Mouse (Mus musculus) liver, embryonic 12.5 days (tissue): ENCODE measurements around the gene Gpalpp1. TPM values are rescaled to one million over a fixed set of nuclear protein-coding genes. Genes with fewer than 3 reads are reported as not detected.

Source experiments
- ATAC-seq: fragments of 200-750 bp; cut with Nextera tagmentation; 2 replicates; pipeline ENCODE4 v1.8.0; 2017; ENCODE audit warnings: moderate number of reproducible peaks, mild to moderate bottlenecking, moderate library complexity
- H3K27ac ChIP-seq: fragments of 300-500 bp; sonication (generic); 2 replicates; pipeline ENCODE4 v1.5.1; 2016; ENCODE audit warnings: mild to moderate bottlenecking
- H3K27me3 ChIP-seq: fragments of 300-500 bp; sonication (generic); replicated peaks from 2 replicates; pipeline ENCODE4 v1.6.1; 2016; ENCODE audit warnings: mild to moderate bottlenecking, moderate library complexity
- H3K36me3 ChIP-seq: fragments of 300-500 bp; sonication (generic); 2 replicates; pipeline ENCODE4 v1.6.1; 2016; ENCODE audit warnings: mild to moderate bottlenecking, moderate library complexity
- H3K4me1 ChIP-seq: fragments of 300-500 bp; sonication (generic); 2 replicates; pipeline ENCODE4 v1.6.1; 2016
- H3K4me2 ChIP-seq: fragments of 300-500 bp; sonication (generic); 2 replicates; pipeline ENCODE4 v1.6.1; 2016; ENCODE audit warnings: mild to moderate bottlenecking, moderate library complexity
- H3K4me3 ChIP-seq: fragments of 300-500 bp; sonication (generic); 2 replicates; pipeline ENCODE4 v1.5.1; 2016; ENCODE audit warnings: mild to moderate bottlenecking, moderate library complexity
- H3K9ac ChIP-seq: fragments of 300-500 bp; sonication (generic); 2 replicates; pipeline ENCODE4 v1.6.1; 2016; ENCODE audit warnings: mild to moderate bottlenecking, moderate library complexity
- H3K9me3 ChIP-seq: fragments of 300-500 bp; sonication (generic); replicated peaks from 2 replicates; pipeline ENCODE4 v1.6.1; 2016; ENCODE audit warnings: mild to moderate bottlenecking, moderate library complexity
- WGBS: fragments of 180-500 bp; shearing (Covaris S2); methylation state at CpG from one replicate; pipeline ENCODE4 v1.1.7; 2016; ENCODE audit not compliant: insufficient replicate concordance; 5-methylcytosine and 5-hydroxymethylcytosine counted together
- polyA plus RNA-seq: library from polyadenylated mRNA; unstranded; fragments of >200 nt; fragmentation: Nextera tagmentation; extraction: Ambion mirVana; gene quantifications from 2 replicates; pipeline ENCODE4 v1.2.1, GENCODE M21; 2016

Gene Gpalpp1
- polyA plus RNA-seq, 1 experiment from 2014 or later: 10.3 TPM

DNA sequence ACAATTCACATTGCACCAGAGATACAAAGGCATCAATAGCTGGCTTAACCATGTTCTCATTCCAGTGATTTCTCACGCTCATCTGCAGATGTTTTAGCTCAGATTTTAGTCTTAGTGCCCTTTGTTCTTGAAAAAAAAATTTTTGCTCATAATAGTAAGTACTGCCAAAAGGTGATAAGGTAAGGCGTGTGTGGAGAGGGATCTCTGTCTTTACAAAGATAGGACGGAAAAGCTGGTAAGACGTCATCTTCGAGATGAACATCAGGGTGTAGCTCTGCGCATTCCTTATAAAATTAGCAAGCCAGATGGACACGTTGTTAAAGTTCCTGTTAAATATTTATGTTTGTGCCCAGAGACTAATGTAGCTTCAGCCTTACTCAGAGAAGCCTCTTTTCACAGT is 35.3 kb upstream of the Gpalpp1 start:
- 0 out of 2 replicates have a peak overlapping the region, but pooled peaks have one; percentile 43 for H3K9ac ChIP-seq
- ATAC-seq: peak; percentile 80; the same call in 1 of the 2 replicates

DNA sequence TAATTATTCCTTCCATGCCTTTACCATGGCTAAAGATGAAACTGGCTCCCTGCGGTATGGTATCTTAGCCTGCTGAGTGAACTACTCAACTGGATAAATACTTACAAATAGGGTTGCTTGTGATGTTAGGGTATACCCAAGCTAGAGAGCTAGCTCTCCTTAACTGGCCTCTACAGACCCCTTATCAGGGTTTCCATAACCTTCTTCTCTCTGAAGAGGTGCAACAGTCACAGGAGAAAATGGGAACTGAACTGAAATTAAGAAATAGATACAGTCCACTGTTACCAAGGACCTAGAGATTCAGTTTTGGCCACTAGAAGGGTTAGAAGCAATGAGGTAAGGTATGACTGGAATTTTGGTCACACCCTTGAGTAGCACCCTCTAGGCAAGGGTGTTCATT is 34.7 kb upstream of the Gpalpp1 start:
- H3K4me2 ChIP-seq: peak overlapping the region; percentile 62

More for the DNA sequence above, 35.3 kb upstream of the Gpalpp1 start:
- Histone ChIP-seq H3K27me3 (no peaks in the 10 kb centered on the region), H3K36me3 (no peaks in the 10 kb centered on the region), H3K9me3 (no peaks in the 10 kb centered on the region), H3K4me3 (peak overlapping the region; percentile 29), H3K4me1 (peaks cover 44% of the 10 kb centered on the region), H3K27ac (peak overlapping the region; percentile 43; the same call in 1 of the 2 replicates), H3K4me2 (peak overlapping the region; percentile 62)
- WGBS: 11% methylated on average over 7 of the region's 7 CpGs

DNA sequence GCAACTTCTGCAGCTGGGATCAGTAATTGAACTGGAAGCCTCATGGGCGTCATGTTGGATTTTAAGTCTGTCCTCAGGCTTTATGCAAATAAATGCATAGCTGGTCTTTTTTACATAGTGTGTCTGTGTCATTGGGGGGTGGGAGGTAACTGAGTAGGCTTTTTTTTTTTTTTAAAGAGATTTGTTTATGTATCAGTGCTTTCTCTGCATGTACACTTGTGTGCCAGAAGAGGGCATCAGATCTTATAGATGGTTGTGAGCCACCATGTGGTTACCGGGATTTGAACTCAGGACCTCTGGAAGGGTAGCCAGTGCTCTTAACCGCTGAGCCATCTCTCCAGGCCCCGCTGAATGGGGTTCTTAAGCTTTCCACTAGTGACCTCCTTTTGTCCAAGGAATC is 24.4 kb upstream of the Gpalpp1 start:
- Histone ChIP-seq H3K4me2 (no peak overlapping the region), H3K36me3 (peaks cover 72% of the 10 kb centered on the region), H3K9me3 (no peaks in the 10 kb centered on the region), H3K4me1 (no peaks in the 10 kb centered on the region), H3K27me3 (no peaks in the 10 kb centered on the region), H3K27ac (no peak overlapping the region), H3K4me3 (no peak overlapping the region), H3K9ac (no peak overlapping the region)
- WGBS: 86% methylated on average over 4 of the region's 4 CpGs
- ATAC-seq: no peak

More for the DNA sequence above, 34.7 kb upstream of the Gpalpp1 start:
- Histone ChIP-seq H3K4me3 (no peak overlapping the region; the same call in 1 of the 2 replicates), H3K27ac (no peak overlapping the region), H3K9ac (no peak overlapping the region), H3K9me3 (no peaks in the 10 kb centered on the region), H3K4me1 (peaks cover 38% of the 10 kb centered on the region), H3K36me3 (no peaks in the 10 kb centered on the region), H3K27me3 (no peaks in the 10 kb centered on the region)
- peak; percentile 63 for ATAC-seq
- 46% methylated on average over 1 of the region's 1 CpGs for WGBS

DNA sequence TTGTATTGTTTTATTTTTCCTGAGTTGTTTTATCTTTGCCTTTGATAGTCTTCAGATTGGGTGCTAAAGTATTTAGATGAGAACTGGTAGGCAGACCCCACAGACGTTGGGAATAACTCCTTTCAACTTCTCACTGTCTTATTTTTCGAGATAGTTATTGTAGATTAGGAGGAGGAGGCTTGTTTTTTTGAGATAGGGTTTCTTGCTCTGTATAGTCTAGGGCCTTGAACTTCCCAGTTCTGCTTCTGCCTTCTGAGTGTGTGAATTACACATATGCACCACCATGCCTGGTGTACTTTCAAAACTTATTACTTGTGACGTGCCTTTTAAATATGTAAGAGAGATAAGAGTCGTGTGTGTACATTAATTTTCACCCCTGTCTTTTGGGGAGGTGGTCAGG is 17.6 kb upstream of the Gpalpp1 start:
- ATAC-seq: no peak
- Histone ChIP-seq H3K27me3 (no peaks in the 10 kb centered on the region), H3K9ac (no peak overlapping the region), H3K9me3 (no peaks in the 10 kb centered on the region), H3K27ac (no peak overlapping the region), H3K4me1 (no peaks in the 10 kb centered on the region), H3K4me2 (no peak overlapping the region), H3K4me3 (no peak overlapping the region), H3K36me3 (peaks cover 93% of the 10 kb centered on the region)
- 64% methylated on average over 4 of the region's 4 CpGs for WGBS

DNA sequence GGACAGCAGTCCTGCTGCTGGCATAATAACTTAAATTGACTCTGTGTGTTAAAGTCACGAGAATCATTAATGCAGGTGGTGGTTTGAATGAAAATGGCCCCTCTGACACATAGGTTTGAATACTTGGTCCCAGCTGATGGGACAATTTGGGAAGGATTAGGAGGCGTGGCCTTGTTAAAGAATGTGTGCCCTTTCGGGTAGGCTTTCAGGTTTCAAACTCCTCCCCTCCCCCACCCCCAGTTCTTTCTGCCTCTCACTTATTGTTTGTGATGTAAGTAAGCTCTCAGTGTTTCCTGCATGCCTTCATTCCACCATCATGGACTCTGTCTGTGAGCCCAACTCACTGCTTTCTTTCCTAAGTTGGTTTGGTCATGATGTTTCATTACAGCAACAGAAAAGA is 16.8 kb upstream of the Gpalpp1 start:
- no peak for ATAC-seq
- Histone ChIP-seq H3K4me2 (no peak overlapping the region), H3K27ac (no peak overlapping the region), H3K9ac (no peak overlapping the region), H3K4me3 (no peak overlapping the region), H3K27me3 (no peaks in the 10 kb centered on the region), H3K9me3 (no peaks in the 10 kb centered on the region), H3K36me3 (peaks cover 93% of the 10 kb centered on the region), H3K4me1 (no peaks in the 10 kb centered on the region)
- 79% methylated on average over 3 of the region's 3 CpGs for WGBS

DNA sequence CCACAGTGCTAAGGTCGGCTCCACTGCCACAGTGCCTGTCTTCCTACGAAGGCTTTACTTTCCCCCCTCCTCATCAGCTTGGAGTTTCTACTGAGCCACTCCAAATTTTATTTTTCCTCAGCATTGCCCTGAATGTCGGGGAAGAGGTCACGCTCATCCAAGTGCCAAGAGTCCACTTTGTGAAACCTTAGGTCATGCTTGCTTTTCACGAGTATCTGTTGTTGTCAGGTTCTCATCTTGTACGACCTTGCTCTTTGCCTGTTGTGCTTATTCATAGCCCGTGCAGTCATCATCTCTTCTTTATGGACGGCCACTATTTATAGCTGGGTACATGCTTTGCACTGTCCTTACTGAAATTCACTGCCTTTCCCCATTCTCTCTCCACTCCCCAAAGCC is 12.1 kb upstream of the Gpalpp1 start:
- Histone ChIP-seq H3K36me3 (peaks cover 89% of the 10 kb centered on the region), H3K4me2 (no peak overlapping the region), H3K9me3 (no peaks in the 10 kb centered on the region), H3K4me1 (no peaks in the 10 kb centered on the region), H3K9ac (no peak overlapping the region), H3K27me3 (no peaks in the 10 kb centered on the region), H3K27ac (no peak overlapping the region), H3K4me3 (no peak overlapping the region)
- 78% methylated on average over 8 of the region's 8 CpGs for WGBS
- ATAC-seq: no peak

DNA sequence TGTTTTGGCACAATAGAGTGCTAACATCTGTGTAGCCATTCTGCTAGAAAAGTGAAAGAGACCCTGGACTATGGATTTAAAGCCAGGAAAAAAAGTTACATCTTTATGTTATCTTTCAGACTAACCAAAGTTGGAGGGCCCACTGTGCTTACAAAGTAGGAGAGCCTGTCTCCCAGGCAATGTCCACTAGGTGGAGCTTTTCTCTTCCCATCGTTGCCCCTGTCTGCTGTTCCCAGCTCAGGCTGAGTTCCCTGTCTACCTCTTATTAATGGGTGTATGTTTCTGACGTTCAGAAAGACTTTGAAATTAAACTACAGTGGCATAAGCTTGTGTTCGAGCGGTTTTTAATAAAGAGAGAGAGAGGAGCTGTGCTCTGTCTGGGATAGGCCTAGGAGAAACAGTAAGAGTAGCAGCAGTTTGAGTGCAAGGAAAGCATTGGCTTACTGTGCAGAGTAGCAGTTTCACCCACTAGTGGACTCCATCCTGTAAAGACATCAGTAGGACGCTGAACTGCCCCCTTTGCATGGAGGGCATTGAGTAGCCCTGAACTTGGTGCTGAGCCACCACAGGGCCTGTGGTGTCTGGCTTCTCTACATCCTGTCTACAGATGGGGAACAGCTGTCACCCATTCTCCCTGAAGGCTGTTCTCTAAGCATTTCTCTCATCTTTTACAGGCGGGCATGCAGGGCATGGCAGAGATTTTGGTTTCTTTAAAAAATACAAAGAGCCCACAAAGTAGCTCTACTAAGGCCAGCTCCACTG is 11.5 kb upstream of the Gpalpp1 start:
- Histone ChIP-seq H3K9me3 (no peaks in the 10 kb centered on the region), H3K27me3 (no peaks in the 10 kb centered on the region), H3K4me3 (no peak overlapping the region), H3K36me3 (peaks cover 89% of the 10 kb centered on the region), H3K4me1 (no peaks in the 10 kb centered on the region), H3K9ac (no peak overlapping the region), H3K4me2 (no peak overlapping the region), H3K27ac (no peak overlapping the region)
- no peak for ATAC-seq
- WGBS: 58% methylated on average over 6 of the region's 6 CpGs

DNA sequence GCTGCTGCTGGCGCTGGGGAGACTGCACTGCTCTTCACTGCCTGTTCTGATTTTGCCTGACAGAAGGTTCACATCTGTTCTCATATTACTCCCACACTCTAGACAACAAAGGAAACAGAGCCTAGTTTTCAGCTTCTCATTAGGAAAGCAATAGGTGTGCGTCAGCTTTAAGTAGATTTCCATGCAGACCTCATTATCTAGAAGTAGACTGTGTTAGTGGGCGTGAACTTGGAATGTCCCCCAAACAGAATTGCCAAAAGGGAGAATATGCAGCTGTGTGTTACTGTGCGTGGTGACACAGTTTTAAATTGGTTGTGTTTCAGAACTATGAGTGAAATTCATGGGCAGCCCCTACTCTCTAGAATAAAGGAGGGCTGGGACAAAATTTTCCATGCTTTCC is 9.9 kb upstream of the Gpalpp1 start:
- Histone ChIP-seq H3K27me3 (no peaks in the 10 kb centered on the region), H3K4me3 (no peak overlapping the region), H3K36me3 (peaks cover 88% of the 10 kb centered on the region), H3K9ac (no peak overlapping the region), H3K4me1 (no peaks in the 10 kb centered on the region), H3K9me3 (no peaks in the 10 kb centered on the region), H3K4me2 (no peak overlapping the region), H3K27ac (no peak overlapping the region)
- no peak for ATAC-seq
- 85% methylated on average over 4 of the region's 4 CpGs for whole genome bisulfite sequencing

DNA sequence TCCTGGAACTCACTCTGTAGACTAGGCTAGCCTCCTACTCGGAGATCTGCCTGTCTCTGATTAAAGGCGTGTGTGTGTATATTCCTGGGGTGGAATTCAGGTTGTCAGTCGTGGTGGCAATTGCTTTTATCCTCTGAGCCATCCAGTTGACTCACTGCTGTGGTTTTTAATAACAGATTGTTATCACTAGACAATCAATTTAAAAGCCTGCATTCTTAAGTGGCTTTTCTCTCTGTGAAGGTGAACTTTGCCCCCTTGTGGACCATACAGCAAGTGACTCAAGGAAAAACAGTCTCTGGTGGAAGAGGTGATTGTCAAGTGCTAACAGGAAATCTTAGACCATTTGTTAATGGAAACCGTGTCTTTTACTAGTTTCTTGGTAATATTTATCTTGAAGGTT is 8.4 kb upstream of the Gpalpp1 start:
- H3K4me1 ChIP-seq: no peaks in the 10 kb centered on the region
- H3K27ac ChIP-seq: no peak overlapping the region
- no peak overlapping the region for H3K4me3 ChIP-seq
- H3K9ac ChIP-seq: no peak overlapping the region
- H3K36me3 ChIP-seq: peaks cover 88% of the 10 kb centered on the region
- no peaks in the 10 kb centered on the region for H3K9me3 ChIP-seq
- H3K4me2 ChIP-seq: no peak overlapping the region
- 57% methylated on average over 4 of the region's 4 CpGs for WGBS
- ATAC-seq: no peak
- H3K27me3 ChIP-seq: no peaks in the 10 kb centered on the region

DNA sequence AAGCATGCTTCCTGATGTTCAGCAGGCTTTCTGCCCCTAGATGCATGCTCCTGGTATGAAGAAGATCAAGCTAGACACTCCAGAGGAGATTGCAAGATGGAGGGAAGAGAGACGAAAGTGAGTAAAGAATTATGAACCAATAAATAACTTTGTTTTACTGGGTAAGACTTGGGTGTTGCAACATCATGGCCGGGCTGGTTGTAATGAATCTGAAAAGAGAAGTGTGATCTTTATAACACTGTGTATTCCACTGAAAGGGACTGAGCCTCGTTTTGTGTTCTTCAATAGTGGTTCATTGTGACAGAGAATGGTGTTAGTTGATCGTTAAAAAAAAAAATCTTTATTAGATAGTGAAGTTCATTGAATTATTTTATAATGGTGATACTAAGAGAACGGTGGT is 5.2 kb upstream of the Gpalpp1 start:
- Histone ChIP-seq H3K4me2 (no peak overlapping the region), H3K27ac (no peak overlapping the region), H3K9ac (no peak overlapping the region), H3K4me1 (peaks cover 14% of the 10 kb centered on the region), H3K4me3 (no peak overlapping the region), H3K36me3 (peaks cover 70% of the 10 kb centered on the region), H3K27me3 (no peaks in the 10 kb centered on the region), H3K9me3 (no peaks in the 10 kb centered on the region)
- ATAC-seq: no peak
- 76% methylated on average over 5 of the region's 5 CpGs for WGBS

DNA sequence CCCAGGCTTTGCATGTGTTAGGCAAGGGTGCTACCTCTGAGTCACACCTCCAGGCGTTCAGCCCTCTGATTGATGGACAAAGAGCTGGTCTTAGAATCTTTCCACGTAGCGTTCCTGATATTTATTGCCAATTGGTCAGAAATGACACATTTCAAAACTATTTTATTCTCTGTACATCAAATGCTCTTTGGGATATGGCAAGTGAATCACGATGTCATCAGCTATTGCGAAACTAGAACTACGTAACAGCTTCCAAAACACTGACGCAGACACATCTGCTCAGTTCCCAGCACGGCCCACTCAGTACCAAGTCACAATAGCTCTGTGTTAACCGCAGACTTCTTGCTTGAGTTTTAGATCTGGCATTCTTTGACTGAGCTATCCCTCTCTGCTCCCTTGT is 11.0 kb downstream of the Gpalpp1 start:
- Histone ChIP-seq H3K27me3 (no peaks in the 10 kb centered on the region), H3K36me3 (peaks cover 79% of the 10 kb centered on the region), H3K4me3 (no peak overlapping the region), H3K9me3 (no peaks in the 10 kb centered on the region), H3K9ac (no peak overlapping the region), H3K27ac (no peak overlapping the region), H3K4me2 (no peak overlapping the region), H3K4me1 (no peaks in the 10 kb centered on the region)
- 85% methylated on average over 9 of the region's 9 CpGs for WGBS
- no peak for ATAC-seq

DNA sequence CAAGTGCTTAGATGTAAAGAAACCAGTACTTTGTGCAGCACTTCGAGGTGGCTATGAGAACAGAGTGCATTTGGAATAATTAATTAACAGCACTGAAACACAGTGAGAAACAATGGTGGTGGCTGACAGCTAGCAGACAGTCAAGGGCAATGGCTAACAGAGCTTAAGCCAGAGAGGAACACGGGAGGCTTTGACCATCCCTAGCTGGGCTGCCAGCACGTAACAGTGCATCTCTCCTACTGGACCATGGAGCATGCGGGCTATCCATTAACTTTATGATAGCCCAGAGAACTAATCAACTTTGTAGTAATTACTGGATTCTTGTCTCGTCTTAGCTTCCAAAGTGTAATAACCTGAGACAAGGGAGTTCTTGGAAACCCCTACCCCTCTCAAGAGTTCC is 12.7 kb downstream of the Gpalpp1 start:
- WGBS: 84% methylated on average over 5 of the region's 5 CpGs
- no peaks in the 10 kb centered on the region for H3K27me3 ChIP-seq
- no peaks in the 10 kb centered on the region for H3K4me1 ChIP-seq
- no peak overlapping the region for H3K27ac ChIP-seq
- H3K9ac ChIP-seq: no peak overlapping the region
- H3K36me3 ChIP-seq: peaks cover 82% of the 10 kb centered on the region
- no peak overlapping the region for H3K4me3 ChIP-seq
- no peaks in the 10 kb centered on the region for H3K9me3 ChIP-seq
- H3K4me2 ChIP-seq: no peak overlapping the region
- ATAC-seq: no peak

DNA sequence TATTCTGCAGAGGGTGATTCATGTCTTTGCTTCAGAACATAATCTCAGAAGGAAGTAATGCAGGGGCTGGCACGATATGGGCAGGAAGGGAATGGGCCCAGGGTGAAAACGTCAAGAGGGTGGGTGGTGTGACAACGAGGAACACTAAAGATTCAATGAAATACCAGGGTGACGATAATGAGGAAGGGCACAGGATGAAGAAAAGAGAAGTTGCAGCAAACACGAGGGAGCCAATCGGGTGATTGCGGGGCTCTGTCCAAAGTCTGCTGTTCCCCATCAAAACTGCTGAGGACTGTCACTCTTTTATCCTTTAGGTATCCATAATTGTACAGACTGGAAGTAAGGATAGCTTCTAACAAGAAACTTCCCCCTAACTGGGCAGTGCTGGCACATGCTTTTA is 13.3 kb downstream of the Gpalpp1 start:
- H3K27me3 ChIP-seq: no peaks in the 10 kb centered on the region
- H3K9ac ChIP-seq: no peak overlapping the region
- H3K36me3 ChIP-seq: peaks cover 86% of the 10 kb centered on the region
- no peak for ATAC-seq
- H3K4me3 ChIP-seq: no peak overlapping the region
- 63% methylated on average over 7 of the region's 7 CpGs for WGBS
- H3K4me1 ChIP-seq: no peaks in the 10 kb centered on the region
- no peak overlapping the region for H3K27ac ChIP-seq
- no peak overlapping the region for H3K4me2 ChIP-seq
- no peaks in the 10 kb centered on the region for H3K9me3 ChIP-seq
